Mouse (Mus musculus): ENCODE data around the gene Sh3pxd2b. TPM values are rescaled to one million over a fixed set of nuclear protein-coding genes. Genes with fewer than 3 reads are reported as not detected.

The Sh3pxd2b gene
- polyA plus RNA-seq, 1 experiment, result 5.9 TPM

- no peaks in the 10 kb centered on the region for H3K4me1 ChIP-seq (ENCODE audit: control insufficient read depth, insufficient read depth, low read length)
- no peaks in the 10 kb centered on the region for H3K27me3 ChIP-seq (ENCODE audit: control insufficient read depth, insufficient read depth, low read length, poor library complexity, severe bottlenecking)
- no peaks in the 10 kb centered on the region for H3K36me3 ChIP-seq (ENCODE audit: control insufficient read depth, insufficient read depth, low read length, poor library complexity, severe bottlenecking)
- no peak overlapping the region for H3K27ac ChIP-seq (ENCODE audit: insufficient read depth, low read length)
- TF ChIP-seq EP300 (IDR thresholded peaks at IDR 0.05; ENCODE audit: insufficient read depth, low read depth, low read length) (no peak), POLR2A (IDR thresholded peaks at IDR 0.05; ENCODE audit: insufficient read depth, low read length) (no peak), CTCF (IDR thresholded peaks at IDR 0.05; ENCODE audit: low read depth, low read length) (no peak)
- no peak overlapping the region for H3K4me3 ChIP-seq (ENCODE audit: low read depth, low read length)
- H3K9me3 ChIP-seq (replicated peaks; ENCODE audit: control insufficient read depth, insufficient read depth, low read length, poor library complexity, severe bottlenecking), result no peaks in the 10 kb centered on the region
- no peak overlapping the region for H3K9ac ChIP-seq (ENCODE audit: low read depth, poor library complexity, severe bottlenecking)
Observed at GRCm38 (mm10) chr11:32301506-32301905, 46.1 kb upstream of the Sh3pxd2b start.

DNA sequence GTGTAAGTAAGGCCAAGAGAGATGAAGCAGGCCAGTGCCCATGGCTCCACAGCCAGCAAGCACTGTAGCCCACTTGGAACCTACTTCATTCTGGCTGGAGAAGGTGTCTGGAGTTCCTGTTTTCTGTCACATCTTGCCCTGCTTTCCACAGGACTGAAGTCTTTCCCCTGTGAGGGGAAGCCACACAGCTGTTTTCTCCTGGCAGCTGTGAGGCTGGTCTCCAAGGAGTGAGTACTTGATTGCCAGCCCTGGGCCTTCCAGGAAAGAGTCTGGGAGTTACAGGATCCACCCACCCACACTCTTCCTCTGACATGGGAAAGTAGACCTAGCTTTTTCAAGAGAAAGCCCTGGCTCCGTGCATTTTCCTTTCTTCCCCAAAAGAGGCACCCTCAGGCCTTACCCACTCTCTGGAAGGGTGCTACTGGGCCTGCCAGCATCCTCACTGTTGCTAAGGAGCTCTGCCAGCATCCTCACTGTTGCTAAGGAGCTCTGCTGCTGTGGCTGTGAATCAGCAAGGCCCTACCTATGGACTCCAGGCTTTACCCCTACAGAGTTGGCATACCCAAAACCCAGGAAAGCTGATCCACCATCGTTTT is 44.7 kb upstream of the Sh3pxd2b start:
- no peak overlapping the region for H3K9ac ChIP-seq (ENCODE audit: low read depth, poor library complexity, severe bottlenecking)
- H3K9me3 ChIP-seq (replicated peaks; ENCODE audit: control insufficient read depth, insufficient read depth, low read length, poor library complexity, severe bottlenecking), result no peaks in the 10 kb centered on the region
- no peaks in the 10 kb centered on the region for H3K4me1 ChIP-seq (ENCODE audit: control insufficient read depth, insufficient read depth, low read length)
- H3K4me3 ChIP-seq (ENCODE audit: low read depth, low read length), result no peak overlapping the region
- no peak overlapping the region for H3K27ac ChIP-seq (ENCODE audit: insufficient read depth, low read length)
- TF ChIP-seq EP300 (IDR thresholded peaks at IDR 0.05; ENCODE audit: insufficient read depth, low read depth, low read length) (no peak), CTCF (IDR thresholded peaks at IDR 0.05; ENCODE audit: low read depth, low read length) (no peak), POLR2A (IDR thresholded peaks at IDR 0.05; ENCODE audit: insufficient read depth, low read length) (no peak)
- no peaks in the 10 kb centered on the region for H3K36me3 ChIP-seq (ENCODE audit: control insufficient read depth, insufficient read depth, low read length, poor library complexity, severe bottlenecking)
- H3K27me3 ChIP-seq (ENCODE audit: control insufficient read depth, insufficient read depth, low read length, poor library complexity, severe bottlenecking), result no peaks in the 10 kb centered on the region

DNA sequence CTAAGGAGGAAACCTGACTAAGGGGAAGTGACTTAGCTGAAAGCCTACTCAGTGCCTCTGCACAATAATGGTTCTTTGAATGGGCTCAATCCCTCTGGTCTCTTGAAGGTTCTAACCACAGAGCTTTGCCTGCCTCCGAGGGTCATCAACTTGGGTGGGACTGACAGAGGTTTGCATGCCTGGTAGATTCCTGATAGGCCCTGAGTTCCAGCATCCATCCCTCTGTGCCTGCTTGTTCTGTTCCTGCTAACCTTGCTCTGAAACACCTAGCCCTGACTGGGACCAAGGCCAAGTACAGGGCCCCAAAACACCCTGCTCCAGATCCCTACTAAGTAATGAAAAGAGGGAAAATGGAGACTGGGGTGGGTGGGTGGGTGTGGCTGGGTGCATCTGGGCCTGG is 44.2 kb upstream of the Sh3pxd2b start:
- no peak overlapping the region for H3K27ac ChIP-seq (ENCODE audit: insufficient read depth, low read length)
- TF ChIP-seq POLR2A (IDR thresholded peaks at IDR 0.05; ENCODE audit: insufficient read depth, low read length) (no peak), CTCF (IDR thresholded peaks at IDR 0.05; ENCODE audit: low read depth, low read length) (no peak), EP300 (IDR thresholded peaks at IDR 0.05; ENCODE audit: insufficient read depth, low read depth, low read length) (no peak)
- H3K9ac ChIP-seq (ENCODE audit: low read depth, poor library complexity, severe bottlenecking), result no peak overlapping the region
- H3K27me3 ChIP-seq (ENCODE audit: control insufficient read depth, insufficient read depth, low read length, poor library complexity, severe bottlenecking), result no peaks in the 10 kb centered on the region
- no peaks in the 10 kb centered on the region for H3K4me1 ChIP-seq (ENCODE audit: control insufficient read depth, insufficient read depth, low read length)
- no peak overlapping the region for H3K4me3 ChIP-seq (ENCODE audit: low read depth, low read length)
- no peaks in the 10 kb centered on the region for H3K36me3 ChIP-seq (ENCODE audit: control insufficient read depth, insufficient read depth, low read length, poor library complexity, severe bottlenecking)
- no peaks in the 10 kb centered on the region for H3K9me3 ChIP-seq (replicated peaks; ENCODE audit: control insufficient read depth, insufficient read depth, low read length, poor library complexity, severe bottlenecking)

- H3K9me3 ChIP-seq (replicated peaks; ENCODE audit: control insufficient read depth, insufficient read depth, low read length, poor library complexity, severe bottlenecking), result no peaks in the 10 kb centered on the region
- H3K4me3 ChIP-seq (ENCODE audit: low read depth, low read length), result no peak overlapping the region
- H3K27me3 ChIP-seq (ENCODE audit: control insufficient read depth, insufficient read depth, low read length, poor library complexity, severe bottlenecking), result no peaks in the 10 kb centered on the region
- no peak overlapping the region for H3K9ac ChIP-seq (ENCODE audit: low read depth, poor library complexity, severe bottlenecking)
- no peaks in the 10 kb centered on the region for H3K36me3 ChIP-seq (ENCODE audit: control insufficient read depth, insufficient read depth, low read length, poor library complexity, severe bottlenecking)
- H3K27ac ChIP-seq (ENCODE audit: insufficient read depth, low read length), result no peak overlapping the region
- no peak for TF ChIP-seq EP300 (IDR thresholded peaks at IDR 0.05; ENCODE audit: insufficient read depth, low read depth, low read length)
- TF ChIP-seq CTCF (IDR thresholded peaks at IDR 0.05; ENCODE audit: low read depth, low read length), result no peak
- no peak for TF ChIP-seq POLR2A (IDR thresholded peaks at IDR 0.05; ENCODE audit: insufficient read depth, low read length)
- no peaks in the 10 kb centered on the region for H3K4me1 ChIP-seq (ENCODE audit: control insufficient read depth, insufficient read depth, low read length)
Observed at GRCm38 (mm10) chr11:32307006-32307405, 40.6 kb upstream of the Sh3pxd2b start.

GRCm38 (mm10) chr11:32309446-32309845 is 38.2 kb upstream of the Sh3pxd2b start:
- H3K27me3 ChIP-seq (ENCODE audit: control insufficient read depth, insufficient read depth, low read length, poor library complexity, severe bottlenecking), result no peaks in the 10 kb centered on the region
- no peaks in the 10 kb centered on the region for H3K4me1 ChIP-seq (ENCODE audit: control insufficient read depth, insufficient read depth, low read length)
- H3K9ac ChIP-seq (ENCODE audit: low read depth, poor library complexity, severe bottlenecking), result no peak overlapping the region
- H3K9me3 ChIP-seq (replicated peaks; ENCODE audit: control insufficient read depth, insufficient read depth, low read length, poor library complexity, severe bottlenecking), result no peaks in the 10 kb centered on the region
- no peak overlapping the region for H3K4me3 ChIP-seq (ENCODE audit: low read depth, low read length)
- no peak overlapping the region for H3K27ac ChIP-seq (ENCODE audit: insufficient read depth, low read length)
- H3K36me3 ChIP-seq (ENCODE audit: control insufficient read depth, insufficient read depth, low read length, poor library complexity, severe bottlenecking), result no peaks in the 10 kb centered on the region
- no peak for TF ChIP-seq POLR2A (IDR thresholded peaks at IDR 0.05; ENCODE audit: insufficient read depth, low read length)
- TF ChIP-seq EP300 (IDR thresholded peaks at IDR 0.05; ENCODE audit: insufficient read depth, low read depth, low read length), result no peak
- TF ChIP-seq CTCF (IDR thresholded peaks at IDR 0.05; ENCODE audit: low read depth, low read length), result no peak

DNA sequence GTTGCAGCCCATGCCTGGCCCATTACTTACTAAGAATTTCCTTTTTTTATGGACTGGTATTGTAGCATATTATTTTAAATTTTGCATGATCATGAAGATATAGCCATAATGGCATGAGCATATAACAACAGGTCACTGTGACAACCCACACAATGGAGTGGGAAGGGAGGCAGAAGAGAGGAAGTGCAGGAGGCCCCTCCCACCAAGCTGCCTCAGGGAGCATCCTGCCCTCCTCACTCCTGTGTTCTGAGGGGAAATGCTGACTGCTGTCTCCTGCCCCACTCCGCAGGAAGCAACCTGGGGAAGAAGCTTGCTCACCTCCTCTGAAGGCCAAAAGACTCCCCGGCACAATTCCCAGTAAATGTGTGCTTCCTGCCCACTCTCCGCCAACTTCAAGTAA is 37.7 kb upstream of the Sh3pxd2b start:
- Histone ChIP-seq H3K4me3 (ENCODE audit: low read depth, low read length) (no peak overlapping the region), H3K4me1 (ENCODE audit: control insufficient read depth, insufficient read depth, low read length) (no peaks in the 10 kb centered on the region), H3K9ac (ENCODE audit: low read depth, poor library complexity, severe bottlenecking) (no peak overlapping the region), H3K9me3 (replicated peaks; ENCODE audit: control insufficient read depth, insufficient read depth, low read length, poor library complexity, severe bottlenecking) (no peaks in the 10 kb centered on the region), H3K27ac (ENCODE audit: insufficient read depth, low read length) (no peak overlapping the region), H3K27me3 (ENCODE audit: control insufficient read depth, insufficient read depth, low read length, poor library complexity, severe bottlenecking) (no peaks in the 10 kb centered on the region), H3K36me3 (ENCODE audit: control insufficient read depth, insufficient read depth, low read length, poor library complexity, severe bottlenecking) (no peaks in the 10 kb centered on the region)
- TF ChIP-seq CTCF (IDR thresholded peaks at IDR 0.05; ENCODE audit: low read depth, low read length) (no peak), EP300 (IDR thresholded peaks at IDR 0.05; ENCODE audit: insufficient read depth, low read depth, low read length) (no peak), POLR2A (IDR thresholded peaks at IDR 0.05; ENCODE audit: insufficient read depth, low read length) (no peak)

Measured in ES-Bruce4 (cell line).